Mouse (Mus musculus) adrenal gland, adult 18-20 months (tissue): ENCODE results near the gene Tmod1. TPM values are rescaled to one million over a fixed set of nuclear protein-coding genes. Genes with fewer than 3 reads are reported as not detected.

ENCODE experiments used
- DNase-seq, 2 experiments: peaks; one replicate each; pipeline ENCODE4 v3.0.0; 2021 to 2022; ENCODE audit warnings: low spot score in 2 of 2
- total RNA-seq, 2 experiments: library from RNA; stranded (reverse); gene quantifications; 1 replicate in 1 of 2; 2 replicates in 1 of 2; pipeline ENCODE4 v1.2.3; 2021

Tmod1 gene
- total RNA-seq, 2 experiments from 2014 or later: 4.5 to 7.9 TPM

DNA sequence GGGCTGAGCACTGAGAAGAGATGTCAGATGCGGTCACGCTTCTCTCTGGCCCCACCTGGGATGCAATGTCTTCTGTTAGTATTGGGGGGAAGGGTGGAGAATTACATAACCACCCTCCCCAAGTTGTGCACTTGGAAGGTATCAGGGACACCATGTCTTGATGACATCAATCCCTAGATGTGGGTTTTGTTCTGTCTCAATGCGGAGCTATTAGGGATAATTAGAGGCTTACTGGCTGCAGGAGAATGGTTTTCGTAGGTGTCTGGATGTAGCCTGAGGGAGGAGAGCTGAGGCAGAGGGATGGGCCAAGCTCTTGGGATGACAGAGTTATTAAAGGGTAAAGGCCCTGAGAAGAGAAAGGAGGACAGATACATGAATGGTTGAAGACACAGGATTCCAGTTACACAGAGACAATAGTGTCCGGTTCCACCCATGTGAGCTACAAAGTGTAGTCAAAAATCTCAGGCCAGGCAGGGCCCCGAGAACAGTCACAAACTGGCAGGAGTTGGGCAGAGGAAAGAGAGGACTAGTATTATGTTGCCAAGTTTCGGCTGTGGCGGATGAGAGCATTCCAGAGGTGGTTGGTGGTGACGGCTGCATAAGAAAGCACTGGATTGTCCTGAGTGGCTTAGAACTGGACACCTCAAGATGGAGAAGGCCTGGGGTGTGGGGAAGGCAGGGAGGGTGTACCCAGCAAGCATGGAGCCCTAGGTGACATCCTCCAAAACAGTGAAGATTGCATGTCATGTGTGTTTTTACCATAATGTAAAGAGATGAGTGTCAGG is 14.8 kb downstream of the Tmod1 start:
- DNase-seq: no peak

DNA sequence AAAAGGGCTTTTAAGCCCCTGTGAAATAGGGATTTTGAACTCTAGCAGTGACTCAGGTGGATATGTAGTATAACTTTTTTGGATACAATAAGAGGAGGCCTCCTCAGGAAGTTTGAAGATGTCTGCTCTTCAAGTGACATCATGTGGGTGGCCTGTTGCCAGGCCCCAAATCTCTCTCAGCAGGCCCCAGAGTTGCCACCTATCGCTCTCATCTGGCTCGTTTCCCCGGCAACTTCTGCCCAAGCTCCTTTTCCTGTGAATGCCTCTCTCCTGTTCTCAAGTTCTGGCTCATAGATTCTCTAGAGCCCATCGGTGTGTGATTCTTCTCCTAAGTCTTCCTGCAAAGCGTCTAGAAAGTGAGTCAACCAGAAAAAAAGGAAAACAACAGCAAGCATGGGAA is 17.4 kb downstream of the Tmod1 start:
- DNase-seq: no peak

DNA sequence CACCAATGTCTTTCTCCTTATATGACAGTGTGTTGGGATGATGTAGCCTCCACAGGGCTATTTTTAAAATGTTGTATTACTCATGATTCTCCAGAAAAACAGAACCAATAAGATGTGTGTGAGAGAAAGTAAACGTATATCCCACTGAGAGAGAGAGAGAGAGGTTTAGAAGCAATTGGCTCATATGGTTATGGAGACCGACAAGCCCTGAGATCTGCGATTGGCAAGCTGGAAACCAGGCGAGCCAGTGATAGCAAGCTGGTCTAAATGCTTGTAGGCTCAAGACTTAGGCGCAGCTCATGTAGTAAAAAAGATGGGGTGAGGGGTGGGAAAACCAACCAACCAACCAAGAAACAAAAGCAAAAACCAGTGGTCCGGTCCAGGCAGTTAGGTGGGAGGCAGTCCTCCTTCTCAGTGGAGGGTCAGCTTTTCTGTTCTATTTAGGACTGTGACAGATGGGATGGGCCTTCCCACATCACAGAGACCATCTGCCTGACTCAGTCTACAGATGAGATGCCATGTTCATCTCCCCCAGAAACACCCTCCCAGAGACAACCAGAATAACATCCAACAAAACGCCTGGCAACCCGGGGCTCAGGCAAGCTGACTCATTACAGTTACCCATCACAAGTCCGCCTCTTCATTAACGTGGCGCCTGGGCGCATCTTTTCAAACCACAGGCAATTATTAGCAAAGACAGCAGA is 22.7 kb downstream of the Tmod1 start:
- no peak for DNase-seq

DNA sequence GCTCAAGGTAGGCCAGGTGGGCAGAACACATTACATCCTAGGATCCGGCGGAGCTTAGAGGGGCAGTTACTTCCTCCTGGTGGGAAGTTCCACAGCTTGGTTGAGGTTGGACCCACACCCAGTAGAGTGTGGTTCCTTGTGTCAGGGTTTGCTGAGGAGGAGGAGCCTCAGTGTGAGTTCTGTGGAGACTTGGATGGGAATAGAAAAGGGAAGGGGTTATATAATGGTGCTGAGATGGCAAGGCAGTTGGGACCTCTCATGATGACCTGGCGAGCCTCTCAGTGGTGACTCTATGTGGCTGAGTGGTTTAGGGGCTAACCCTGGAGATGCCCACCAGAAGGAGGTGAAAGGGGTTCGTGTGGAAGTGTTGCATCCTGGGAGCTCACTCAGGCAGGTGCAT is 25.1 kb downstream of the Tmod1 start:
- no peak for DNase-seq

DNA sequence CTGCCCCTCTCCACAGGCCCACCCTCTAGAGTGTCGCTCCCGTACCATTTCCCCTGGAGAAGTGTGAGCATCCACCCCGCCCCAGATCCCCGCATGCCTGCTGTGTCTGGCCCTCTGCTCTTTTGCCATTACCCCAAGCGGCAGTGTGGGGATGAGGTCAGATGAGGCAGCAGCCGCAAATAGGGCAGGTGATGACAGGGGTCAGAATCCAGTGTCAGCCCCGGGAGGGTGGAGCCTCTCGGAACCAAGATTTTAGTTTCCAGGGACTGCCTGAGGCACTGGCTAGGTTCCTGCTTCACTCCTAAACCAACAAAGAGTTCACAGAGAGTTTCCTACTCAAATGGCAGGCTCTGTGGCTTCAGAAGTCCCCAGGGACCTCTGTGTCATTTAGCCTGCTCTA is 25.5 kb downstream of the Tmod1 start:
- no peak for DNase-seq

DNA sequence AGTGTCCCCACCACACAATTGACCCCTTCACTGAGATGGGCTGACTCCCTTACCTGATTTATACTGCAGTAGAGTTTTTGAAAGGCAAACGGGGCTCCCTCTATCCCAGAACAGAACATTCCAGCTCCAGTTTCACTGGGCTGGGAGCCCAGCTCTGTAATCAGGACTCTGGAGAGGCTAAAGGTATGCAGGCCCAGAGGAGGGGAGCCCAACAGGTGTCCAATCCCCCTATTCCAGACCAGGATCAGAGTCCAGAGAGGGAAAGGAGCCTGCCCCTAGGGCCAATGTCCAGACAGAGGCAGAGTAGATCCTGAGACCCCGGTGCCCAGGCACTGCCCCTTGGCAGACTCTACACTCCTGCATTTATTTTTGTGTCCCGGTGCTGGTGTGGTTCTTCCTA is 26.2 kb downstream of the Tmod1 start:
- DNase-seq: no peak

DNA sequence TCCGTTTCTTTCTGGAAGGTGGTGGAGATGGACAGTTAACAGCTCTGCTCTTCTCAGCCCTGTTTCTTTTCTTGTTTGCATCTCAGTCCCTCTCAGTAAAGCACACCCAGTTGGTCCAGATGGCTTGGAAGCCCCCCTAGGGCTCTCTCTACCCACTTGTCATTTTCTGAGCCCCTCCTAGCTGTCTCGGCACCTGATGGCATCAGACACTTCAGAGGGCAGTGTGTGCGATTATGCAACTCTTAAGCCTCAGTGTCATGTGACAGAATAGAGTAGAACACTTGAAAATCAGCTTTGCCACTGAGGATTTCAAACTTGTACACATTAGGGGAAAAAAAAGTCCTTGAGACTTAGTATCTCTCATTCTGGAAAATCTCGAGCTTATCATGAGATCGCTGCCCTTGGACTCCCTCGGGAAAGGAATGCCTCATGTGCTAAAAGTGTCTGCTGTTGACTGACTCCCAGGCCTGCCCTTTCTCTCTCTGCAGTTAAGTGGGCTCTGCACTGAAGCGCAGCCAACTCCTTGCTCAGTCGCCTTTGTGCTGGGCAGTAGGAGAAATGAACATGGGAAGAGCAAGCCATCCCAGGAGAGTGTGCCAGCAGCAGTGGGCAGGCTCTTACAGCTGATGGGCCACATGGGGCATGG is 27.1 kb downstream of the Tmod1 start:
- no peak for DNase-seq

DNA sequence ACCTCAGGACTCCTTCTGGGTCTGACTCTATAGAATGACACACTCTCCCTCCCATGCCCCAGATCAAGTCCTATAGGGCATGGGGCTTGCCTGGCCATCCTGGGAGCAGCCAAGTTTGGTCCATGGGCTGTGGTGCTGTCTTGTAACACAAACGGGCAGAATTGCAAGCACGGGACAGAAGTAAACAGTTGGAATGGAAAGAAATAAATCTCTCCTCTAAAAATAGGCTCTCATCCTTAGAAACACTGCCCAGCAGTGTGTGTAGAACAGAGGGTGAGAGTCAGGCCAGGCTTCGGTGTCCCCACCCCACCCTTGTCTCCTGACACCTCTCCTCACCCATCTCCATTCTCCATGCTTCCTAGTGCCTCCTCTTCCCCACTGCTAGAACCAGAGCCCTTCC is 29.3 kb downstream of the Tmod1 start:
- no peak for DNase-seq

DNA sequence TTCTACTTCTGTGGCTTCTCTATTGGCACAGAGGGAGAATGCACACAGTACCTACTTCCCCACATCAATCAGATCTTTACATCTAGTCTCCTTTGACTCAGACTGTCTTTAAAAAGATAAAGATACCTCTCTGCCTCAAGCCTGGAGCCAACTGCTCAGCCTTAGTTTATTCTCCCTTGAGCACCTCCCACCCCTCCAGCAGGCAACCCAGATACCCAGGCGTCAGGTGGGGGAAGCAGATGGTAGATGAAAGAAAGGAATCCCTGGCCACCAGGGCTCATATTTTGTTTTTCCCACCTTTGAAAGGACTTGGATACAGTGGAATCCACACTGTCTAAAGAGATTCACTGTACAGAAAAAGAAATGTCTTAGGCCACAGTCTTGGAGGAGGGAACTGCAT is 29.8 kb downstream of the Tmod1 start:
- DNase-seq: no peak

DNA sequence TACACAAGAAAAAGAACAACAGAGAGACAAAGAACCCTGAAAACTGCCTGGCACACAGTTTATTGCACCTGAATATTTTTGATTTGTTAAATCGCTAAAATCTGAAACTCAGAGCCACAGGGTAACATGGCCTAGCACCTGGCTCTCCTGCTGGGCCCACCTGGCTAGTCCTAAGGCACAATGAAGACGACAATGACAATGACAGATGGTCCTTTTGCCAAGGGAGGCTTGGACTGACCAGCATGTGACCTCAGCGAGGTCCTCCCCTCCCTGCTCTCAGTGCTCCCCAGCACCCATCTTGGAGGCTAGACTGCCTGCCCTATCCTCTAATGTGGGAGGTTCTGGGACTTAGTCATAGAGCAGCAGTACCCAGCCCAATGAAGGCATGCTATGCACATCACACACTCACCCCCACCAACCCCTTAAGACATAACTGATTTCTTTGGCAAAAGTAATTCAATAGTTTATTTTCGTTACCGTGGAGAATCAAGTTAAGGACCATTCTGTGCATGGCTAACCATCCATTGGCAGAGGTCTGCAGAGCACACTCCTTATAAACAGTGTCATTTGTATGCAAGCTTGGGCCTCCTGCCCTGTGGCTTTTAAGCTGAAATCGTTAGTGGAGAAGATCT is 31.2 kb downstream of the Tmod1 start:
- DNase-seq: no peak

DNA sequence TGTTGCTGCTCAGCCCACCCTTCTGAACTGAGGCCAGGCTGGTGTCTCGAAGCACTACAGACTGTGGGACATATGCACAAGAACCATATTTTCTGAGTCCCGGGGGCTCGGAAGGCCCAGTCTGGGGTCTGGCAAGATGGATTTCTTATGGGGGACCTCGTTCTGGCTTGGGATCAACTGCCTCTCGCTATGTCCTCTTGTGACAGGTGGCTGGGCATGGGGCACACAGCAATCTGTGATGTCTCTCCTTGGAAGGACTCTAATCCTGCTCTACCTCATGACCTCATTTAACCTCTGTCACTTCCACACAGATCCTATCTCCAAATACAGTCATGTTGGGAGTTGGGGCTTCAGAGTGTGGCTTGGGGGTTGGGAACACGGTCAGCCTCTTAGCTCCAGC is 33.9 kb downstream of the Tmod1 start:
- DNase-seq: no peak

DNA sequence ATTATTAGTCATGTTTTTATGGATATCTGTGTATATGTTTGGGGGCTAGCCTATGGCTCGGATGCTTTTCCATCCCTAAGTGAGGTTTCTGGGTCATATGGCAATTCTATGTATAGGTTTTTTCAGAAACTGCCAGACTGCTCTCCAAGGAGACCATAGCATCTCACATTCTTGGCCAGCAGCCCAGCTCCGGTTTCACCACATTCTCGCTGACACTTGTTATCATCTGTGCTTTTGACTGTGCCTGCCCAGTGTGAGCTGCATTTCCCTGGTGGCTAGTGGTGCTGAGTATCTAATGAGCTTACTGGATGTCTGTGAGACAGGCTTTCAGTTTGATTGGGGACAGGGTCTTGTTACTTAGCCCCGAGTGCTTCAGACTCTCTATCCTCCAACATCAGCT is 35.0 kb downstream of the Tmod1 start:
- DNase-seq: no peak

DNA sequence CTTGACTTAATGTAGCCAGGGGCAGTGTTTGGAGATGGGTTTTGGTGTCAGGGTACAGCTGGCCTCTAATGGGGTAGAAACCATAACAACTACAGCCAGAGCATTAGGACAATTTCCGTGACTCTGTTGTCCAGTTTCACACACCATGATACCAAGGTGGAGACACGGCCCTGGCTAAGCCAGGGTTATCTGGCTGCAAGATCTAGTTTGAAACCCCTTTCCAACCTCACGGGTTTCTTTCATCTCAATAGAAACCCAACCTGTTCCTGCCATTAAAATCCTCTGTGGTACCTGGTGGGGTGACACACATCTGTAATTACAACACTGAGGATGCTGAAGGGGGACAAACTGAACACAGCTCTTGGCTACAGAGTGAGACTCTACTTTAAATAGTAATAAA is 36.9 kb downstream of the Tmod1 start:
- DNase-seq: no peak

DNA sequence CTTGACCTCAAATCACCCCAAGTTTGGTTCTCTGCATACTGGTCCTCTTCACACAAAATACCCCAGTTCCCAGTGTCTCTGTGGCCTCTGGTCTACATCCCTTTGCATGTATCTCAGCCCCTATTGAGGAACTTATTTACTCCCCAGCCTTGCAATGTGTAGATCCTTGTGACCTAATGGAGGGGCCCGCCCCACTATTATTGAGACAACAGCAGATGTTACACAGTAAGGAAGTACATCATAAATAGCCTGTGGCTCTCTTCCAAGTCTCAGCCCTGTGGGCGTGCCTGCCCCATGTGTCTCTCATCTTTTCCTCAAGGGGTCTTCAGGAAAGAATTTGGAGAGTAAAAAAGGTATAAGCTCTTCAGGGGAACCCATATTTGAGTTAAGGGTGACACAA is 38.2 kb downstream of the Tmod1 start:
- DNase-seq: no peak

DNA sequence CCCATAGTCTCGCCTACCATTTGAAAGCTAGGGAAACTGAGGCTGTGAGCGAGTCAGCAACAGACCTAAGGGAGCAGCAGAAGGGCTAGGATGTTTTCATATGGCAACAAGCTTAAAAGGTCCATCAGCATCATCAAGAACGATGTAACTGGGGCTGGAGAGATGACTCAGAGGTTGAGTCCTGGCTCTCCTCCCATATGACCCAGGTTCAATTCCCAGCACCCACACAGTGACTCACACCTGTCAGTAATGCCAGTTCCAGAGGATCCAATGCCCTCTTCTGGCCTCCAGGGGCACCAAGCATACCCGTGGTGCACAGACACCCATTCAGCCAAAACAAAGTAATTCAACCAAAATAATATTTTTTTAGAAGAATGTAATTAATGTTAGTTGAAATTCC is 41.5 kb downstream of the Tmod1 start:
- no peak for DNase-seq

DNA sequence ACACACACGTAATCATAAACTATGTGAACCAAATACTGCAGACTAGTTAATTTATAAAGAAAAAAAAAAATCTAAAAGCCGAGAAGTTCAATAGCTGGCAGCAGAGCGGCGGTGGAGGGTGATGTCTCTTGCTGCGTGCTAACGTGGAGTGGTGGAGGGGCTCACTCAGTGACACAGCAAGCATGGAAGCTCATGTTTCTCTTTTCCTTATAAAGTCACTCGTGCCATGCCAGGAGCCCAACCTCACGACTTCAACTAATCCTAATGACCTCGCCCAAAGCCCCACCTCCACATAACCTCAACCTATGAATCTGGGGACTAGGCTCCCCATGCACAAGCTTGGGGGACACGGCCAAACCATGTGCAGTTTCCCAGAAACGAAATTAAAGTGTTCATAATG is 43.8 kb downstream of the Tmod1 start:
- DNase-seq: no peak

DNA sequence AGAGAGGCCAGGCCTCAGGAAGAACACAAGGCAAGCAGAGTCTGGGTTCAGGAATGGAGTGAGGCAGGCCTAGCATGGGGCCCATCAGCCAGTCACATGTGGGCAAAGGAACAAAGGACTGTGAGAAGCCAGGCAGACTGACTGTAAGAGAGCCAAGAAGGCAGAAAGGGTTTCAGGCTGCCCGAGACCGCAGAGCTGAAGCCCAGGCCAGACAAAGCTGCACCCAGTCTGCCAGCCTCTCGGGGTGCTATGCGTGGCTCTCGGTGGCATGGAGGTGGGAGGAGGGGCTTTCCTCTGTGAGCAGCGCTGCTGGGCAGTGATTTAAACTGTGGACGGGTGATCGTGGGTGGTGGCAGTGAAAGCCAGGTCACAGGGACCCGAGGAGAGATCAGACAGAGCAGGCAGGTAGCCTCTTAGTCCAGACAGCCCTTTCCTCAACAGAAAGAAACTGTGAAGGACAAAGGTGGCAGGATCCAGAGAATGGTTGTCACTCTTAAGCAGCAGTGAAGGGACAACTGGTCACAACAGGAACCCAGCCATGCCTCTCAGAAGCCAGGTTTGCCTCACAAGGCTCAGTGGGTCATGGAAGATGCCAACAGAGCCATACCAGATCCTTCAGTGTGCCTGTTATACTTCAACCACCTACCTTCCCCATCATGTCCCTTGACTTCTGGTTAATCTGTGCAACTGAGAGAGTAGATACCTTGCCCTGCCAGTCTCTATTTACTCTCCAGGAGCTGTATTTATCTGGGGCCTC is 45.9 kb downstream of the Tmod1 start:
- DNase-seq: no peak

DNA sequence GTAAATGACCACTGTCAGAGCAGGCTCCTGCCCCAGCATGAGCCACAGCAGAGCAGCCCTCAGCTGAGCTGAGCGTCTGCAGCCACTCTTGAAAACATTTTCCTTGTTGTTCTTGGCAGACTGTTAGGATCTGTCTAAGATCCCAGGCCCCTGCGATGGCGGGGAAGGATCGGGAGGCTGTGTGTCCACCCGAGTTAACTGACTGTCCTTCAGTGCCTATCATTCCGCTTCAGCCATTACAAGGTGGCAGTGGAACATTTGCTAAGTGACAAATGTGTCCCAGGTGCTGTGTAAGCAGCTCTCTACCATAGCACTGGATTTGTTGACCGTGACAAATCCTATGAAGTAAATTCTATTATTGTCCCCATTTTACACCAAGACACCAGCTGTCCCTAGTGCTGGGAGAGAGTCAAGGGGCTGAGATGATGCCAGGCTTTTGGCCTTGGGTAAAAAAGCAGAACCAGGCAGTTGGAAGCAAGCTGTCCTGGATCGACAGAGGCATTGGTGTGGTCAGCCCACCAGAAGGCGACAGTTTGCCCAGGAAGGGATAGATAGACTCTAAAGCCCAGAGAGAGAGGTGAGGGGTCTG is 46.6 kb downstream of the Tmod1 start:
- no peak for DNase-seq

DNA sequence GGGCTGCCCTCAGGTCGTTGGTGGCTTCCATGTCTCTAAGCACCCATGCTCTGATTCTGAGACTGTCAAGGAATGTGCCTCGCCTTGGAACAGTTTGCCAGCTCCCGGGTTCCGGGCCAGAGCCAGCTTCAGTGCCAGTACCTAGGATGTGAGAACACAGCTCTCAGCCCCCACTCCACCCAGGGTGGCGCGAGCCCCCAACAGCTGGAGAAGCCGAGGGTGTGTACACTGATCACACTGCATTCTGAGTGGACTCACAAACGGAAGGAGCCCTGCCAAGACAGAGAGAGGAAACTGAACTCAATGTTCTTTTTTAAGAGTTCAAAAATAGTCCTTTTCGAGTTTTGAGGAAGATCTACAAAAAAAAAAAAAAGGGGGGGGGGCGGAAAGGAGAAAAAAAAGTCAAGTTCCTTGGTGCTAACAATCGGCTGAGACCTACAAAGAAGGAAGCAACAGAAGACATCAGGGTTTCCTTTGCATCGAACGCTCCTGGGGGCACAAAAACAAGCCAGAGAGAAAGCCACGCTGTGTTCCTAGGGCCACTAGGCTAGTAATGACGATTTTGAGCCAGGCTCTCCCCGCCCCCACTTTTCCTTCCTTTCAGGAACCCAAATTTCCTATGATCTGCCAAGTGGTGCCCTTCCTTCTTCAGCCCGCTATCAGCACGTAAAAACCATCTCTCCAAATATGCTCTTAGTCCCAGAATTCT is 48.1 kb downstream of the Tmod1 start:
- no peak for DNase-seq

DNA sequence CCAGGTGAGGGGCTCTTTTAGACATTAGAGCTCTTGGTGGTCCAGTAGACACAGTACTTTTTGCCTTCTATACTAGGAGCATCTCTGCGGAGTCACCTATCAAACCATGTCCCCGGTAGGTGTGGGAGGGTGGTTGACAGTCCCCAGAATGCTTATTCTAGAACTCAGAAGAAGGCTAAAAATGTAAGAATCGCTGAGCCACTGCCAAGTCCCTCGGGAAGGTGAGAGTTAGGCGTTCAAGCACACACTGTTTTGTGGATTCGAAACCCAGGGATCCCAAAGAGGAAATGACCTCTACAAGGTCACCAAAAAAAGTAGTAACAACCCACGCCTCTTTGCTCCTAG is 48.7 kb downstream of the Tmod1 start:
- no peak for DNase-seq
